Comparison of ENCODE assay signal across 12 mouse cellular contexts in genomic region chr4:83020759-83021555, GRCm38 (mm10). TPM values are rescaled to one million over a fixed set of nuclear protein-coding genes. Genes with fewer than 3 reads are reported as not detected.
DNase-seq lines count a peak whose midpoint lies in the region; ATAC-seq and TF ChIP-seq lines count a peak whose summit lies in the region.
"Had no signal": no experiment of that assay in that cellular context is flagged by ENCODE, and none has a peak within 500 bp of the region (broad histone marks: within the 10 kb centered on the region; RNA-seq: fewer than 3 reads in every experiment).

No protein-coding gene starts in this region.

- H3K9ac ChIP-seq in hindbrain, embryonic 15.5 days, result no peak overlapping the region
- no peak overlapping the region for H3K9ac ChIP-seq in liver, embryonic 11.5 days (ENCODE audit: low read depth, low read length)

- no peak overlapping the region for H3K4me2 ChIP-seq in hindbrain, embryonic 15.5 days
- H3K4me2 ChIP-seq in liver, embryonic 11.5 days, result no peak overlapping the region

- H3K9me3 ChIP-seq in hindbrain, embryonic 15.5 days, result no peaks in the 10 kb centered on the region
- H3K9me3 ChIP-seq in liver, embryonic 11.5 days (ENCODE audit: control insufficient read depth, low read length), result no peaks in the 10 kb centered on the region

- 0 out of 2 replicates have a peak overlapping the region, but pooled peaks have one; percentile 6 for H3K27ac ChIP-seq in hindbrain, embryonic 15.5 days (replicated peaks)
- H3K27ac ChIP-seq in layer of hippocampus, adult 2 months, result no peak overlapping the region
- H3K27ac ChIP-seq in liver, embryonic 11.5 days (ENCODE audit: low read depth, low read length), result no peak overlapping the region
- H3K27ac ChIP-seq: gastrocnemius, adult 2 months; left cerebral cortex, adult 2 months had no signal

- WGBS in hindbrain, embryonic 15.5 days, result 32% methylated on average over 15 of the region's 15 CpGs
- WGBS in liver, embryonic 11.5 days, result 72% methylated on average over 15 of the region's 15 CpGs

- peak; percentile 46; the same call in 1 of the 2 replicates for ATAC-seq in hindbrain, embryonic 15.5 days (ENCODE audit: low FRiP score, low read depth)
- no peak for ATAC-seq in megakaryocyte, adult 5-6 weeks (ENCODE audit: poor library complexity, severe bottlenecking)
- no peak for ATAC-seq in liver, embryonic 11.5 days (replicated peaks; ENCODE audit: low FRiP score)

- DNase-seq in A20 (ENCODE audit: low read depth, low spot score), result peak; percentile 52
- DNase-seq in embryo, embryonic 10.5 days (ENCODE audit: low spot score), result peak; percentile 82
- peak; percentile 74 for DNase-seq in mesoderm, embryonic 11.5 days (ENCODE audit: low read depth, low spot score)
- DNase-seq in layer of hippocampus, adult 2 months (ENCODE audit: low spot score in 2 of 2), result no peak
- DNase-seq in liver, embryonic 11.5 days (ENCODE audit: low spot score), result no peak
- DNase-seq: adrenal gland, adult 2 months; cerebellum, adult 9-11 months; gastrocnemius, adult 2 months; heart, postnatal 4 days had no signal

- H3K4me1 ChIP-seq in hindbrain, embryonic 15.5 days (replicated peaks), result peaks cover 12% of the 10 kb centered on the region
- no peaks in the 10 kb centered on the region for H3K4me1 ChIP-seq in liver, embryonic 11.5 days (replicated peaks; ENCODE audit: control insufficient read depth, insufficient read depth, low read length)

- TF ChIP-seq CTCF in layer of hippocampus, adult 2 months (conservative IDR thresholded peaks at IDR 0.05), result no peak

- no peak overlapping the region for H3K4me3 ChIP-seq in hindbrain, embryonic 15.5 days
- H3K4me3 ChIP-seq in layer of hippocampus, adult 2 months, result no peak overlapping the region
- no peak overlapping the region for H3K4me3 ChIP-seq in liver, embryonic 11.5 days (ENCODE audit: low read depth, low read length)
- H3K4me3 ChIP-seq: gastrocnemius, adult 2 months; left cerebral cortex, adult 2 months had no signal

- H3K36me3 ChIP-seq in hindbrain, embryonic 15.5 days, result no peaks in the 10 kb centered on the region
- no peaks in the 10 kb centered on the region for H3K36me3 ChIP-seq in liver, embryonic 11.5 days (ENCODE audit: control insufficient read depth, insufficient read depth, low read length)

- H3K27me3 ChIP-seq in hindbrain, embryonic 15.5 days, result no peaks in the 10 kb centered on the region
- no peaks in the 10 kb centered on the region for H3K27me3 ChIP-seq in liver, embryonic 11.5 days (replicated peaks; ENCODE audit: control insufficient read depth, insufficient read depth, low read length)

RNA-seq across cellular contexts. Expression of gene Frem1, which starts 31.2 kb away (rescaled TPM):
- polyA plus RNA-seq in hindbrain, embryonic 15.5 days (2015; fragmentation: Nextera tagmentation; extraction: Ambion mirVana), result 1.8 and 2.9 TPM in 2 replicates
- not detected in 2 replicates for total RNA-seq in megakaryocyte, adult 5-6 weeks (2015)
- not detected in 2 replicates for total RNA-seq in megakaryocyte, adult 5-6 weeks (2017)
- 1 to 10 TPM; 2.2 to 2.6 TPM for total RNA-seq in layer of hippocampus, adult 2 months (2021)
- polyA plus RNA-seq in liver, embryonic 11.5 days (2014; fragmentation: Nextera tagmentation; extraction: Ambion mirVana), result 4.5 and 4.8 TPM in 2 replicates

Comparison
In these comparisons a context has a peak if more than half of its experiments do, and no peak if none do; other contexts are left out.
1. DNase-seq: peak in A20 (single experiment), embryo, embryonic 10.5 days (single experiment) and mesoderm, embryonic 11.5 days (single experiment); none in layer of hippocampus, adult 2 months (0 of 2) and liver, embryonic 11.5 days (single experiment).